Mouse (Mus musculus): Measurements from ENCODE around the gene Rundc3a. TPM values are rescaled to one million over a fixed set of nuclear protein-coding genes. Genes with fewer than 3 reads are reported as not detected.
"Not testable (repeated sequence)": the region's sequence is repeated elsewhere in the genome, so short reads cannot be mapped to it uniquely, and the experiment has no call there.

Gene Rundc3a
- total RNA-seq, 2 experiments from 2014 or later: 399 to 416 TPM

- intact Hi-C loops (cut with DNase I): no loop called here
- DNase-seq (ENCODE audit: low spot score in 2 of 2): peak in 1 of 2 experiments; percentile 62
These were observed 8.8 kb upstream of the Rundc3a start for GRCm38 (mm10) chr11:102384418-102384817.

DNA sequence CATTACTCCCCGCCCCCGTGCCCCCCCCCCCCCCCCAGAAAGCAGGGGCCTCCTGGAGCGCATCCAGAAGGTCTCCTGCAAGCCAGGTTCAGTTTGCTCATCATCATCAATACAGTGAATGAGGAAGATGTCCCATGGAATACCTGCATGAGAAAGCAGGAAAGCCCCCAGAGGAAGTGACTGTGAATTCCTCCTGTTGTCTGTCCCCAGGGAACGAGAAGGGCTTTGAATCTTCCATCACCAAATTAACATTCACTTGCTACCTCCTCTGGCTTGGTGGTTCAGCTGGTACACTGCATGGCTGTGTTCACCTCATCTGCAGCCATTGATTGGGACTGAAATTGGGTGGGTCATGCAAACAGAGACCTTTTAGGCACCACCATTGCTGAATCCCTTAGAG is 8.1 kb upstream of the Rundc3a start:
- DNase-seq (ENCODE audit: low spot score in 2 of 2): no peak
- intact Hi-C loops (cut with DNase I): no loop called here

GRCm38 (mm10) chr11:102386121-102386520 is 7.1 kb upstream of the Rundc3a start:
- intact Hi-C loops (cut with DNase I): no loop called here

GRCm38 (mm10) chr11:102389436-102389835 is 3.8 kb upstream of the Rundc3a start:
- DNase-seq (ENCODE audit: low spot score in 2 of 2); intact Hi-C loops (cut with DNase I): not testable (repeated sequence)

More at GRCm38 (mm10) chr11:102386121-102386520, 7.1 kb upstream of the Rundc3a start:
- DNase-seq (ENCODE audit: low spot score in 2 of 2): no peak

DNA sequence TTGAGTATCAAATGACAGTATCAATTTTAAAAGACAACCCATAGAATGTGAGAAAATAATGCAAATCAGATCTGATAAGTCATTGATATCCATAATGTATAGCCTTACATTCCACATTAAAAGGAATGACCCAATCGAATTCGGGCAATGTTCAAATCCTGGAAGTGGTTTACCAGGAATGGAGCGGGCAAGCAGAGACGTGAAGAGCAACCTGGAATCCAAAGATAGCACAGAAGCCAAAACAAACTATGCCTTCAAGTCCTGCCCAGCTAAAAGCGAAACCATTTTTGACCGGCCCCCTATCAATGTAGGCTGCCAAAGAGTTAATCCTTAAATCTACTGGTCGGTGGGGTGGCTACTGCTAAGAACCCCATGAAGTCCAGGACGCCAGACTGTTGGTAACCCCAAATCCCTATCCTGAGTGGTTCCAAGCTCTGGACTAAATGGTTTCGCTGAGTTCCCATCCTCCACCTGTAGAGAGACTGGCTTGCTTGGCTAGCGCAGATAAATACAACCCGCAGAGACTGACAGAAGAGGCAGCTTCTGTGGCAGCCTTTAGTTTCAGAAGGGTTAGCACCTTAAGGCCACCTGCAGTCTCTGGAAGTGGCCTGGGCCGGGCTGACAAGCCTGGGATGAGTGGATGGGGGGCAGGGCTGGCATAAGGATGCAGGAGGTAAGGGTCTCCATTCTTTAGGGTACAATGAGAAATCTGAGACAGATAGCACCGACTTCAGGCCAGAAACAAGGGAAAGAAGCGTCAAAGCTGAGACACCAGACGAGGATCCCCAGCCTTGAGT is 564 bp upstream of the Rundc3a start:
- DNase-seq (ENCODE audit: low spot score in 2 of 2): no peak
- intact Hi-C loops (cut with DNase I): no loop called here

DNA sequence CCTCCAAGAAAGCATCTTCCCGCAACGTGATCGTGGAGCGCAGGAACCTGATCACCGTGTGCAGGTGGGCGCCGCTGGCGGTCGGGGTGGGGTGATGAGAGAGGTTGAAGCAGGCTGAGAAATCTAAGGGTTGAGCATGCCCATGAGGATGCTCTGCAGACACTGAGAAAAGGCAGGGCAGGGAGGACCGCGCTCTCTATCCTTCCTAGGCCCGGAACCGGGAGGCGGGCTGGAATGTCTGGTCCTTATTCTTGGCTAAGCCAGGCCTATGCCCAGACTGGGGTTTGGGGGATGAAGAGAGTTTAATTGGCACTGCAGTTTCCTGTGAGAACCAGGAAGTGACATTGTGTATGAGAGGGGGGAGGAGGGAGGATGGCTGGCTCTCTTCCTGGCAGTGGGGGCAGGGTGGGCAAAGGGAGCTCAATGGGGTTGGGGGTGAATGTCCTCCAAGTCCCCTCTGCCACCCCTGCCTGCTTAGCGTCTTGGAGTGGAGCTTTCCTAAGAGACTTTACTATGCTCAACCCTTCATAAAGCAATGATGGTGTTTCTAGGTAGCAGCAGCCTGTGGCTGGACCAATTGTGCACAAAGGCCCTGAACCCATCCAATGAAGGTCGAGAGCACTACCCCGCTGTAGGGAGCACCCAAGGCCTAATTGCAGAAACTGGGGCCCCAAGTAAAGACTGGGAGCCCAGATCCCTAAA is 667 bp downstream of the Rundc3a start:
- intact Hi-C loops (cut with DNase I): loop anchor here (2.0 kb wide), 1 partner anchor 75 kb away; the partner anchor contains the start of gene Ubtf
- DNase-seq (ENCODE audit: low spot score in 2 of 2): peak; percentile 50 to 68

- intact Hi-C loops (cut with DNase I): loop anchor here (2.0 to 5.0 kb wide), 2 partner anchors 38 to 76 kb away; partner anchors contain the start of genes Grn and Ubtf
- DNase-seq (ENCODE audit: low spot score in 2 of 2): peak in 1 of 2 experiments; percentile 23
These were observed 1.4 kb downstream of the Rundc3a start for GRCm38 (mm10) chr11:102394421-102395124.

DNA sequence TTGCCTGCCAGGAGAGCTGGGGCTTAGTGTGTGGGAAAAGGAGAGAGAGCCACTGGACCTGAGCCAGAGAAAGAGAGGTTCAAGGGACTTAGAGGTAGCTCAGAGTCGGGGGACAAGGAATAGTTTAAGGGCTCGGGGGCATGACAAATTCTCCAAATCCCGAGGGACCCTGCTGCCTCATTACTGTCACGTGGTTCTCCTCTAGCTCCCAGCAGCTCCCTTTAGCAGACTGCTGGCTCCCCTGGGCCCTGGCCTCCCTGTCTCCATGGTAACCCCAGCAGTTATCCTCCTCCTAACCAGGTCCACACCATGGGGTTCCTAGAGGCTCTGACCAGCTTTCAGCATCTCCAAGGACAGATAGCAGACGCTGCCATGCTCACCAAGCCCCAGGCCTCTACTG is 2.0 kb downstream of the Rundc3a start:
- intact Hi-C loops (cut with DNase I): loop anchor here (2.0 to 5.0 kb wide), 2 partner anchors 37 to 76 kb away; partner anchors contain the start of genes Grn and Ubtf
- no peak for DNase-seq (ENCODE audit: low spot score in 2 of 2)

DNA sequence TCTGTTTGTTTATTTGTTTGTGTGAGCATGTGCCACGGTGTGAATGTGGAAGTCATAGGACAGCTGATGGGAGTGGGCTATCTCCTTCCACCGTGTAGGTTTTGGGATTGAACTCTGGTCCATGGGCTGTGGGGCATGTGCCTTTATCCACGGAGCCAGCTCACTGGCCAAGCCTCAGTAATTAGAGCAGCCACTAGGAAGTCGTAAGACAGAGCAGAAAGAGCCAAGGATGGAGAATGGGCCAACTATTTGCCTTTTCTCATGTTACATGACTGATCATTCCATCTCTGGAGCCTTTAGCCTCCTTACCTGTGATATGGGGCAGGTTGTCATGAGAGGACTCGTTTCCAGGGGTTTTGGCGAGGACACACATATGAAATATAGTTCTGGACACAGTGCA is 3.1 kb downstream of the Rundc3a start:
- DNase-seq (ENCODE audit: low spot score in 2 of 2): peak in 1 of 2 experiments; percentile 19
- intact Hi-C loops (cut with DNase I): loop anchor here (5.0 kb wide), 1 partner anchor 36 kb away; the partner anchor contains the start of gene Grn

DNA sequence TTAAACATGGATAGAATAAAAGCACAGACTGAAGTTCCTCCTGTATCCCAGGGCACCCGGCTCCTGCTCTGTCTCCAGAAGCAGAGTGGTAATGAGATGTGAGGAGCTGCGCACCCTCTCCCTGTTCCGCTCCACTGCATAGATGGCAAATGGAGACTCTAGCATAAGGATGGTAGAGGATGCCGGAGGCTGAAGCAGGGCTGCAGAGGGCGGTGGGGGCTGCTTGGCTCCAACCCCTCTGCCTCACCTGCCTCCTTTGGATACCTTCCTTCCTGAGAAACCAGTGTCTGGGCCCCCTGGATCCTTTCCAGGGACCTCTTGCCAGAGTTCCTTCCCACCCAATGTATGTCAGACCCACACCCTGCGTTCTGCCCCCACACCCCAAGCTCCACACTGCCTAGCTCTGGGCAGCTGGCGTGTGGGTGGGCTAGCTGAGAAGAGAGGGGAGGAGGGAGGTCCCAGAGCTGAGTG is 3.5 kb downstream of the Rundc3a start:
- peak in 1 of 2 experiments; percentile 70 for DNase-seq (ENCODE audit: low spot score in 2 of 2)
- intact Hi-C loops (cut with DNase I): loop anchor here (5.0 kb wide), 1 partner anchor 36 kb away; the partner anchor contains the start of gene Grn

DNA sequence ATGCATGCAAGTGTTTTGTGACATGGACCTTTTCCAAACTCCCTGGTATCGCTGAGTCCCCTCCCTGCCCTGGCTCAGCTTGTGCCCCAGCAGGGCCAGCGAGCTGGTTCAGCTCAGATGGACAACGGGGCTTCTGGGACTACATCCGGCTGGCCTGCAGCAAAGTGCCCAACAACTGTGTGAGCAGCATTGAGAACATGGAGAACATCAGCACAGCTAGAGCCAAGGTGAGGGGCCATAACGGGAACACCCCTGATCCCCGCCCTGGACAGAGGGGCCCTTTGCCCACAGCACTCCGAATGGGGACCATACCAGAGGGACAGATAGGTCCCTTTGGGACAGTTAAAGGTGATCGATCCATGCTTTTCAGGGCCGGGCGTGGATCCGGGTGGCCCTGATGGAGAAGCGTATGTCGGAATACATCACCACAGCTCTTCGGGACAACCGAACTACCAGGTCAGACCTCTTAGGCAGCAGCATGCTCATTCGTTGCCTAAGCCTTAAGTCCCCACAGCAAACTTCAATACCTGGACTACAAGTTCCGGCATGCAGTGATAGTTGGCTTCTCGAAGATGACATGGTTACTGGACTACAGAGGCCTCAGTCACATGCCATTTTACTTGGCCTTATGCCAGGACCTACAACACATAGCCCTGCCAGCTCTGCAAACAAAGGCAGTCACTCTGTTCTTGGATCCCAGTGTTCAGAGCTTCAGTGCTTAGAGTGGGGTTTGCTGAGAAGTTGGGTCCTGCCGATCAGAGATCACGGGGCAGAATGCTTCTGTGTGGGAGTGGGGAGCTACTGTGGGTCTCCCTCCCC is 5.0 kb downstream of the Rundc3a start:
- DNase-seq (ENCODE audit: low spot score in 2 of 2): peak in 1 of 2 experiments; percentile 84
- intact Hi-C loops (cut with DNase I): loop anchor here (5.0 kb wide), 1 partner anchor 34 kb away; the partner anchor contains the start of gene Grn

- intact Hi-C loops (cut with DNase I): loop anchor here (5.0 kb wide), 1 partner anchor 33 kb away; the partner anchor contains the start of gene Grn
- DNase-seq (ENCODE audit: low spot score in 2 of 2): no peak
These were observed 5.9 kb downstream of the Rundc3a start for GRCm38 (mm10) chr11:102399107-102399506.

DNA sequence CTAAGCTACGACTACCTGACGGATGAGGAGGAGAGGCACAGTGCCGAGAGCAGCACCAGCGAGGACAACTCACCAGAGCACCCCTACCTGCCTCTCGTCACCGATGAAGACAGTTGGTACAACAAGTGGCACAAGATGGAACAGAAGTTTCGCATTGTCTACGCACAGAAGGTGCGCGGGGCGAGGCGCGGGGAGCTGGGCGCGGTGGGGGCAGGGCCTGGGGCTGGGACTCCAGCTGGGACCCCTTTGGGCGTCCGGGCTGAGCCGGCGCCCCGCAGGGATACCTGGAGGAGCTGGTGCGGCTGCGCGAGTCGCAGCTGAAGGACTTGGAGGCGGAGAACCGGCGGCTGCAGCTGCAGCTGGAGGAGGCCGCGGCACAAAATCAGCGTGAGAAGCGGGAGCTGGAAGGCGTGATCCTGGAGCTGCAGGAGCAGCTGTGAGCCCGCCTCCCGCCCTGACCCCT is 6.4 kb downstream of the Rundc3a start:
- intact Hi-C loops (cut with DNase I): loop anchor here (5.0 kb wide), 1 partner anchor 33 kb away; the partner anchor contains the start of gene Grn

DNA sequence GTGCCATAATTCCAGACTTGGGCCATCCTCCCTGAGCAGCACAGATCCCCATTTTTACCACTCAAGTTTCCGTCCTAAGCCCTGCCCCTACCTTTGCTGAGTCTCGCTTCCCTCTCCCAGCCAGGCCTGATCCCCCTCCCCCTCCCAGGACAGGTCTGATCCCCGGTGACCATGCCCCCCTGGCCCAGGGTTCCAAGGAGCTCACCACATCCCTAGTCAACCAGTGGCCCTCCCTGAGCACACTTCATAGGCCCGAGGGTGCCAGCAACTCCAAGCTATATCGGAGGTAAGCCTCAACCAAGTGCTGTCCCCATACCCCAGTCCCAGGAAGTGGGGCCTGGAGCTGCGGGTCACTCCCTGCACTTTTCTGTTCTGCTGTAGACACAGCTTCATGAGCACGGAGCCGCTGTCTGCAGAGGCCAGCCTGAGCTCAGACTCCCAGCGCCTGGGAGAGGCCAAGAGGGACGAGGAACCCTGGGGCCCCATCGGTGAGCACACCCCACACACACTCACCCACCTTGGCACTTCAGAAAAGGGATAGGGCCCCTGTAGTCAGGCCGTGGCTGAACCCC is 7.4 kb downstream of the Rundc3a start:
- DNase-seq (ENCODE audit: low spot score in 2 of 2): no peak
- intact Hi-C loops (cut with DNase I): no loop called here

More for the DNA sequence above, 6.4 kb downstream of the Rundc3a start:
- peak in 1 of 2 experiments; percentile 13 for DNase-seq (ENCODE audit: low spot score in 2 of 2)

DNA sequence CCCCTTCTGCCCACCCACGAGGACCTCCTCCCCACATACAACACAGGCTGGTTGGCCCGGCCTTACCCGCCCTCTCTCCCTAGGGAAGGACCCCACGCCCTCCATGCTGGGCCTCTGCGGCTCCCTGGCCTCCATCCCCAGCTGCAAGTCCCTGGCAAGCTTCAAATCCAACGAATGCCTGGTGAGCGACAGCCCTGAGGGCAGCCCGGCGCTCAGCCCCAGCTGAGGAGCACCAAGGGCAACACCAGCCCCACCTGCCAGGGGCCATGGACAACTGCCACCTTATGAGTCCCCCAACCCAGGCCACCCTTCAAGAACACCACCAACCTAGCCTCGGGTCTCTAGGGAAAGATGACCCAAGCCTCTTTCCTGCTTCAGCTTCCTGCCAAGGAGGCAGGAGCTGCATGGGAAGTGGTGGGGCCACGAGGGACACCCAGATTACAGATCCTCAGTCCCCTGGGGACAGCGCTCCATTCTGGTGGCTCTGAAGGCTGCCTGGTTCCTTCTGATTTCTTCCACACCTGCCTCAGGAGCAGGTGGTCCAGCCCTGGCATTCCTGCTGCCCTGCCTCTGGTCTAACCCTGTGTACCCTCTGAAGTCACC is 8.8 kb downstream of the Rundc3a start:
- DNase-seq (ENCODE audit: low spot score in 2 of 2): peak in 1 of 2 experiments; percentile 5
- intact Hi-C loops (cut with DNase I): no loop called here

DNA sequence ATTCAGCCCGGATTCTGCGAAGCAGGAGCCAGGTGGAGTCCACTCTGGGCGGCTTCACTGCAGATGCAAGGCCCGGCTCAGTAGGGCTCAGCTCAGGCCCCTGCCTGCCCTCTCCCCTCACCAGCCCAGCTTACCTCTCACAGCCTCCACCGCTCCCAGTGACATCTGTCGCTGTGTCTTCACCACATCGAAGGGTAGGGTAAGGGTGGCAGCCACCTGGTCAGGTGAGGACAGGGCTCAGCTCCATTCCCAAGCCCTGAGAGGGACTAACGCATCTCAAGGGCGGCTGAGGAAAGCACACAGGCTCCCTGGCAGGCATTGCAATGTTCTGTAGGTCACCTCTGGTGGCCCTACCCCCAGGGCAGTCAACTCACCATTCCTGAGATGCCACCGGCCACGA is 10.5 kb downstream of the Rundc3a start:
- intact Hi-C loops (cut with DNase I): no loop called here
- DNase-seq (ENCODE audit: low spot score in 2 of 2): no peak
